Mouse (Mus musculus): ENCODE measurements around the gene Ash1l. TPM values are rescaled to one million over a fixed set of nuclear protein-coding genes. Genes with fewer than 3 reads are reported as not detected.

Gene Ash1l
- polyA plus RNA-seq, 1 experiment from 2014 or later: 15.2 TPM

DNA sequence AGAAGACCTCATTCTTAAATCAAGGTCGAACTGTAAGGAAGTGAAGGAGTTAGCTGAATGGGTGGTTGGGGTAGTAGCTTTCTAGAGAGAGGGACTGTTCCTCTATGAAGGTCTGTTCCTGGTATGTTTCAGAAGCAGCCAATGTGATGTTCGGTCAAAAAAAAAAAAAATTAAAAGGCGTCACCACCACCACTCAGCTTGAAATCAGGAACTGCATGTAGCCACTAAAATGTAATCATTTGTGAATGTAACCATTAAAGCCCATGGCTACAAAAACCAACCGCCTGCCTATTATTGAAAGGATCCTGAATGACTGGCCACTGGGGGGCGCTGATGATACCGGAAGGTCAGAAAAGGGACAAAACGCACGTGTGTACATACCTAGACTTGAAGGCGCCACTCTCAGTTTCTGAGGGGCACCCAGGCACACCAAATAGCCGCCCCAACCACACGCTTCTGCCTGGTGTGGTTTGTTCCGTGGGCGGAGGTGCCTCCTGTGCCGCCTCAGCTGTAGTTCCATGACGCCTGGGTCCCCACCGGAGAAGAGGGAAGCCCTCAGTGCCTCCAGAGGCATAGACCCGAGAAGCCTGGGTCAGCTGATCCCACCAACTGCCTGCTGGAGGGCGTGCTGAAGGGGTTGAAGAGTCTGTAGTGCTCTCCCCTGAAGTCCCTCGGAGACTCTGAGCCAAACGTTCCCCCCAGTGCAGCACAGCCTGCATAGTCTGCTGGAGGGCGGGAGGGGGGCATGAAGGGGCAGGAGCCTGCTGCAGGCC is 137.1 kb downstream of the Ash1l start:
- peak; percentile 83 for DNase-seq (ENCODE audit: extremely low spot score, low spot score)
- H3K9me3 ChIP-seq: no peaks in the 10 kb centered on the region
- H3K36me3 ChIP-seq (replicated peaks): peaks cover 34% of the 10 kb centered on the region
- H3K4me1 ChIP-seq: peaks cover 51% of the 10 kb centered on the region
- whole genome bisulfite sequencing: 33% methylated on average over 21 of the region's 21 CpGs
- peaks cover 45% of the 10 kb centered on the region for H3K27me3 ChIP-seq (ENCODE audit: poor library complexity, severe bottlenecking)
- H3K4me3 ChIP-seq: peak overlapping the region; percentile 71; the same call in 1 of the 2 replicates
- H3K27ac ChIP-seq: peak overlapping the region; percentile 75

DNA sequence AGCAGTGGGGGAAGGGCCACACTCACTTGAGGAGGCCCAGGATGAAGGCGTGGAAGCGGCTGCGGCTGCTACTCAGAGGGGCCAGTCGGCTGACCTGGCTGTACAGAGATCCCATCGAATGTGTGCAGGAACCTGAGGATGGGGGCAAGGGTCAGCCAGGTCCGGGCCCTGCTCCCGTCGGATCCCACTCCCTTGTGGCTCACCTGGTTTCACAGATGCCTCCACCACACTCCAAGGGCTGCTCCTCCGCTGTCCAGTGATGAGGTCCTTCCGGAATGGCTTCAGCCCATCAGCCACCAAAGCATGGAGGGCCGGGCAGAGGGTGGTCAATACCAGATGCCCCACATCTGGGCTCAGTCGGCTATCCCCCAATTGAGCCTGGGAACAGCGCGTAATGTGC is 138.6 kb downstream of the Ash1l start:
- Histone ChIP-seq H3K27me3 (ENCODE audit: poor library complexity, severe bottlenecking) (peaks cover 58% of the 10 kb centered on the region), H3K36me3 (replicated peaks) (peaks cover 38% of the 10 kb centered on the region), H3K4me1 (peaks cover 65% of the 10 kb centered on the region), H3K4me3 (peak overlapping the region; percentile 71), H3K27ac (0 out of 2 replicates have a peak overlapping the region, but pooled peaks have one; percentile 35), H3K9me3 (no peaks in the 10 kb centered on the region)
- no peak for DNase-seq (ENCODE audit: extremely low spot score, low spot score)
- WGBS: 62% methylated on average over 14 of the region's 14 CpGs

DNA sequence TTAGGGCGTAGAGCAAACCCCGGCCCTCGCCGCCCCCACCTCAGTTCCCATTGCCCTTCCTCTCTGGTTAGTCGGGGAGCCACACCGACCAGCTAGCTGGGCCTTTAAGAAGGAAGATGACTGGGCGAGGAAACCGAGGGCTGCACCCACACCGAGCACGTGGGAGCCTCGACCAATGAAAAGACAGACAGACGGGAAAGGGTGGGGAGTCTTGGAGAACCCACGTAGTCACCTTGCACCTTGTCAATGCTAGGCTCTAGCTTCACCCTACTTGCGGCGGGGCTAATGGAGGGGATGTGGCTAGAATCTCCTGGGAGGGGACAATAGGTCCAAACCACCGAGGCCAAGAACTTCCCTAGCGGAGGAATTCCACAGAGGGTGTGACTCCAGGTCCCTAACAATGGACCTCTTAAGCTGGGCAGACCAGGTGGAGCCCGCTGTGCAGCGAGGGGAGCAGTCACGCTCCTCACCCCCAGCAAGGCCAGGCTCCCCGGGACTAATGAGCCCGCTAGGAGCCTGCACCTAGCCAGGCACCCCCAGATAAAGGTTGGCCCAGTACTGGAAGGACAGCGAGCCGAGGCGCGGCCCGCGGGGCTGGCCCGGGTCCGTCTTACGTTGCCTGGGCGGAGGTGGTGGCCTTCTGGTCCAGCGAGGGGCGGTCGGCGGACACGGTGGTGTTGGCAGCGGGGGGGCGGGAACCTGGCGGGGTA is 139.6 kb downstream of the Ash1l start:
- H3K36me3 ChIP-seq (replicated peaks): peaks cover 38% of the 10 kb centered on the region
- peaks cover 67% of the 10 kb centered on the region for H3K4me1 ChIP-seq
- peak overlapping the region; percentile 71 for H3K4me3 ChIP-seq
- H3K27me3 ChIP-seq (ENCODE audit: poor library complexity, severe bottlenecking): peaks cover 68% of the 10 kb centered on the region
- H3K9me3 ChIP-seq: no peaks in the 10 kb centered on the region
- WGBS: under 1% methylated on average over 40 of the region's 40 CpGs
- DNase-seq (ENCODE audit: extremely low spot score, low spot score): peak; percentile 82
- H3K27ac ChIP-seq: peak overlapping the region; percentile 89

DNA sequence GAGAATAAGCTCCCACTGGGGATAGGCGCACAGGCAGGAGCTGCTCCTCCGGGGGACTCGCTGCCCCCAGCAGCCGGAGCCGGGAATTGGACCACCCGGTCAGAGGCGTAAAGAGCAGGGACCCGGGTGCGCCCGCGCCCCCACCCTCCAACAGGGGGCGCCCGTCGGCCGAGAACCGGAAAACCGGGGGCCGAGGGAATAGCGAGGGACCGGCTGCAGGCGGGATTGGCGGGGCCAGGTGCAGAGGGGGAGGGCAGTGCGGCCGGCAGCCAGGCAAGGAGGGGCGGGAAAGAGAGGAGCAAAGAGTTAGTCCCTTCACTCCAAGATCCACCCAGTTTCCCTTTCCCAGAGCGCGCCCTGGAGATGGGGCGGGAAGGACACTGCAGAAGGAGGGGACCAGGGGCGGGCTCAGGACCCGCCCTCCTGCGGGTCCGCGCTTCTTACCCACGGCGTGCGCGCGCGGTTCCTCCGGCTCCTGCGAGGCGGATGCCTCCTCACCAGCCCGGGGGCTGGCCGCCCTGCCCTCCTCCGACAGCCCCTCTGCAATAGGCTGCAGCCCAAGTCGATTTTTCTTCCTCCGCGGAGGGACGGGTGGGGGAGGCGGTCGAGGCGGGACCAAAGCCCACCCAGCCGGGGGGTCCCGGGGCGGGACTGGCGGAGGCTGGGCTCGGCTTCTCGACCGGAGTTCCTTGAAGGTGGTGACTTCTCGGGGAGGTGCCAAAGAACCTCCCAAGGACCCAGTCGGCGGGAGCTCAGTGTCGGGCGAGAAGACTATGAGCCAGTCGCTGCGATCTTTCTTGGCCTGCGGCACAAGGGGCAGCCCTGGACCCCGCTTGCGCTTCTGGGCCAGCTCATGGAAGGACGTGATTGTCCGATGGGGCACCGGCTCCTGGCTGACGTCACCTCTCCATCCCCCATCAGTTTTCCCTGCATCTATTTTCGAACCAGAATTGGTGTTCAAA is 140.6 kb downstream of the Ash1l start:
- Histone ChIP-seq H3K4me1 (peaks cover 67% of the 10 kb centered on the region), H3K27ac (peak overlapping the region; percentile 89), H3K36me3 (replicated peaks) (peaks cover 44% of the 10 kb centered on the region), H3K4me3 (peak overlapping the region; percentile 71), H3K9me3 (no peaks in the 10 kb centered on the region), H3K27me3 (ENCODE audit: poor library complexity, severe bottlenecking) (peaks cover 68% of the 10 kb centered on the region)
- WGBS: under 1% methylated on average over 72 of the region's 74 CpGs
- DNase-seq (ENCODE audit: extremely low spot score, low spot score): peak; percentile 84

DNA sequence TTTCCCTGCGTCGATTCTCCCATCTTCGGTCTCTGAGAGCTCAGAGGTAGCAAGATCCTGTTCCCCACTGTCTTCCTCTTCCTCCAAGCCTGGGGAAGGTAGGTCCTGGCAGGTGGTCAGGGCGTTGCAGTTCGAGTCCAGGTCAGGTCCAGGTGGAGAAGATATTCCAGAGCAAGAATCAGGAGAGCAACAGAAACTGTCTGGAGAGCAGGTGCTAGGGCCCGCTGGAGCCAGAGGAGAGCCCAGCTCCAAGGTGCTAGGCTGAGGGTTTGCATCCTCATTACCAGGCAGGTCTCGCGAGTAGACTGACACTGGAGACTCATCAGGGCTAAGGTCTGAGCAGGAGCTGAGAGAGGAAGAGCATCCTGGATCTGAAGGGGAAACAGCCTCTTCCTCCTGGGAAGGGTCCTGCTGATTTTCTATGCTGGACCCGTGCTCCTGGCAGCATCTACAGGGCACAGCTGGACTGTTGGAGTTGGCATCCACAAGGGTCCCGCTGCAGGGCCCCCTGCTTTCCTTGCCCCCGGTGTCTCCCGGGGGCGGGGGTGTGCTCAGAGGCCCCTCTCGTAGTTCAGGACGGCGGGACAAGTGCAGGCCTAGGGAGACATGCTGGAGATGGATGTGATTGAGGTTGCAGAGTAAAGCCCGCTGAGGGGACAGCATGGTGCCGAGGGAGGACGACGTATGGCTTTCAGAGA is 141.5 kb downstream of the Ash1l start:
- peaks cover 71% of the 10 kb centered on the region for H3K4me1 ChIP-seq
- H3K27ac ChIP-seq: peak overlapping the region; percentile 89
- peaks cover 68% of the 10 kb centered on the region for H3K27me3 ChIP-seq (ENCODE audit: poor library complexity, severe bottlenecking)
- H3K36me3 ChIP-seq (replicated peaks): peaks cover 48% of the 10 kb centered on the region
- H3K9me3 ChIP-seq: no peaks in the 10 kb centered on the region
- H3K4me3 ChIP-seq: peak overlapping the region; percentile 71
- peak; percentile 36 for DNase-seq (ENCODE audit: extremely low spot score, low spot score)
- 8% methylated on average over 20 of the region's 20 CpGs for WGBS

DNA sequence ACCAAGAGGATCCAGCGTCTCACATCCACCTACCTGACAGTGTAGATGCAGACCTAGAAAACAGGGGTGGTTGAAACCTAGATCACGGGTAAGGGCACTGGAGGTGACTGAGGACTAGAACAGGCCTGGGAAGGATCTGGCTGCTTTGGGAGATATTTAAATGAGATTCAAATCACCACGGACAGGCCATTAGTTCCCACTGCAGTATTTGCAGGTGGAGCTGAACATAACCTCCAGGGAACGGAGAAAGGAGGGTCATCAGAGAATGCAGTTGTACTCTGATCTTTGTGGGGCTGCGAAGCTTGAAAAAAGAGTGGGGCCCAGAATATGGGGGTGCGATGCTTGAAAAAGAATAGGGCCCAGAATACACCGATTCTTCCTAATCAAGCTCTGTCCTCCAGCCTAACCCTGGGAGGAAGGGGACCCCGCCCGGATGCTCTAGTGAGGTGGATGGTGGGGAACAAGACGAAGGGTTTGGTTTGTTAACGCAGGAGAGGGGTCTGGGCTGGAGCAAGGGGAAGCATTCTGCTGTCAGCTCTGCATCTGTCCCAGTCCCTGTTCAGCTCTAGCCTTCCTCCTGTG is 142.2 kb downstream of the Ash1l start:
- Histone ChIP-seq H3K4me3 (peak overlapping the region; percentile 71), H3K27ac (peak overlapping the region; percentile 89), H3K9me3 (no peaks in the 10 kb centered on the region), H3K4me1 (peaks cover 69% of the 10 kb centered on the region), H3K36me3 (replicated peaks) (peaks cover 54% of the 10 kb centered on the region), H3K27me3 (ENCODE audit: poor library complexity, severe bottlenecking) (peaks cover 67% of the 10 kb centered on the region)
- DNase-seq (ENCODE audit: extremely low spot score, low spot score): peak; percentile 23
- 15% methylated on average over 11 of the region's 11 CpGs for WGBS

DNA sequence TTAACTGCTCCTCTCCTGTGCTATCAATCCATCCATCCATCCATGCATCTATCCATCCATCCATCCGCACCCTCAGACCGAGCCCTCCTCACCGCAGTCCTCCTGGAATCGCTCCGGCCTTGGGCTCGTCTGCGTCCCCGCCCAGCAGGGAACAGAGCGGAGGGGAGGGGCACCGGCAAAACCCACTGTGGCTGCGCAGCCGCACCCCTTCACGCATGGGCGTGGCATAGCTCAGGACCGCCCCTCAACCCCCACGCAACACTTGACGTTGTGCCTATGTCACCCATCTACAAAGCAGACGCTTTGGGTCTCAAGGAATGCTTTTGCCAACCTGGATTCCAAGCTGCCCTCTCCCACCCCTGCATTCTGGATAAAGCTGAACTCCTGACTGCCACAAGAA is 142.8 kb downstream of the Ash1l start, which contains the start of gene Rusc1:
Gene Rusc1, minus strand, starts transcription at position 137 of the 400 bp plus-strand sequence.
- peak within 1 kb of the TSS; percentile 71 for H3K4me3 ChIP-seq
- no peaks in the 10 kb centered on the region for H3K9me3 ChIP-seq
- 2% methylated on average over 18 of the region's 18 CpGs for WGBS
- H3K4me1 ChIP-seq: peaks cover 66% of the 10 kb centered on the region
- peaks cover 62% of the 10 kb centered on the region for H3K27me3 ChIP-seq (ENCODE audit: poor library complexity, severe bottlenecking)
- peak within 1 kb of the TSS; percentile 89 for H3K27ac ChIP-seq
- H3K36me3 ChIP-seq (replicated peaks): peaks cover 57% of the 10 kb centered on the region
- peak; percentile 76 for DNase-seq (ENCODE audit: extremely low spot score, low spot score)

DNA sequence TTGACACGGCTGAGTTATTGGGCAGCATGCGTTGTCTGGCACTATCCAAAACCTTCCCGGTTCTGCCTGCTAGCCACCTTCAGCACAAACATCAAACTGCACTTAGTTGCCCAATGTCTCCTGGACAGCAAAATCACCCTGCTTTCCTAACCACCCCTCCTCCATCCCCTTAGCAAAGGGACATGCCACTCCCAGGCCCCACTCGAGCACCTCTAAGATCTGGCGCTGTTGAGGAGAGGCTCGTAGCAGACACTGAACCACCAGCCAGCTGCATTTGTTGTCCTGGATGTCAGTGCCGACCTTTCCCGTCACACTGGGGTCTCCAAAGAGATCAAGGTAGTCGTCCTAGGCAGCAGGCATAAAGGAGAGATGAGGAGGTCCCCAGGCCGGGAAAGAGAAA is 143.6 kb downstream of the Ash1l start:
- Histone ChIP-seq H3K36me3 (replicated peaks) (peaks cover 60% of the 10 kb centered on the region), H3K27me3 (ENCODE audit: poor library complexity, severe bottlenecking) (peaks cover 53% of the 10 kb centered on the region), H3K4me1 (peaks cover 64% of the 10 kb centered on the region), H3K4me3 (no peak overlapping the region; the same call in 1 of the 2 replicates), H3K9me3 (no peaks in the 10 kb centered on the region), H3K27ac (no peak overlapping the region)
- no peak for DNase-seq (ENCODE audit: extremely low spot score, low spot score)
- 88% methylated on average over 10 of the region's 10 CpGs for WGBS

DNA sequence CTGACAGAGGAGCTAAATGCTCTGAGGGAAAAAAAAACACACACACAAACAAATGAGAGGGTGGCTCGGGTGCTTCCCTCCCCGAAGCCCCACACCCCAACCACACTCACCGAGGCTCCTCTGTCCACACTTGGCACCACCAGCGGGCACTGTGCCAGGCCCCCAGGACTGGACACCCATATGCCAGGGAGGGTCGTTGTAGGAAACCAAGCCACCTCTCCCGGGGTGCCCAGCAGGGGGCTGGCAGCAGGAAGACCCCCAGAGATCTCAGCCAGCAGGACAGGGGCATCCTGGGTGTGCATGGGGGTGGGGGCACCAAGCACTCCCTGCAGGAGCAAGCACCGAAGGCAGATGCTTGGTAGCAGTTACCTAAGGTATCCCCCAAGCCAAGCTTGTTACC is 150.4 kb downstream of the Ash1l start, which contains the start of gene Gm43738:
Gene Gm43738, minus strand, starts transcription at position 289 of the 400 bp plus-strand sequence.
- WGBS: 64% methylated on average over 7 of the region's 7 CpGs
- H3K36me3 ChIP-seq (replicated peaks): peaks cover 50% of the 10 kb centered on the region
- H3K4me1 ChIP-seq: peaks cover 45% of the 10 kb centered on the region
- peak within 1 kb of the TSS; percentile 91 for H3K27ac ChIP-seq
- DNase-seq (ENCODE audit: extremely low spot score, low spot score): no peak
- H3K9me3 ChIP-seq: no peaks in the 10 kb centered on the region
- no peaks in the 10 kb centered on the region for H3K27me3 ChIP-seq (ENCODE audit: poor library complexity, severe bottlenecking)
- peak within 1 kb of the TSS; percentile 87 for H3K4me3 ChIP-seq

DNA sequence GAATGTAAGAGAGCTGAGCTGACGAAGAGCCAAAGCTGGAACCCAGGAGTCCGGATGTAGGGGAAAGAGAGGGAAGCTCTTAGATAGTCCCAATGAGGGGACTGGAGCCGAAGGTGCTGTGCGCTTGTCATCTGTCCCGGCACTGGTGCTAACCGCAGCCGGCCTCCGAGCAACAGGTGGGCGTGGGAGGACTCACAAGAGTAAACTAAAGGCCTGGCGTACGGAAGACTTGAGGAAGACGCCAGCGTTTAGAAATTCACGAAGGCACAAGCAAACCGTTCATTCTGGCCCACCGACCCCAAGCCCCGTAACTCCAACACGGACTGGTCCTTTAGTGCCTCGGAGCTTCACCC is 151.0 kb downstream of the Ash1l start:
- peak overlapping the region; percentile 87 for H3K4me3 ChIP-seq
- H3K36me3 ChIP-seq (replicated peaks): peaks cover 44% of the 10 kb centered on the region
- no peak for DNase-seq (ENCODE audit: extremely low spot score, low spot score)
- peaks cover 43% of the 10 kb centered on the region for H3K4me1 ChIP-seq
- no peaks in the 10 kb centered on the region for H3K9me3 ChIP-seq
- peak overlapping the region; percentile 91 for H3K27ac ChIP-seq
- under 1% methylated on average over 19 of the region's 19 CpGs for WGBS
- no peaks in the 10 kb centered on the region for H3K27me3 ChIP-seq (ENCODE audit: poor library complexity, severe bottlenecking)

DNA sequence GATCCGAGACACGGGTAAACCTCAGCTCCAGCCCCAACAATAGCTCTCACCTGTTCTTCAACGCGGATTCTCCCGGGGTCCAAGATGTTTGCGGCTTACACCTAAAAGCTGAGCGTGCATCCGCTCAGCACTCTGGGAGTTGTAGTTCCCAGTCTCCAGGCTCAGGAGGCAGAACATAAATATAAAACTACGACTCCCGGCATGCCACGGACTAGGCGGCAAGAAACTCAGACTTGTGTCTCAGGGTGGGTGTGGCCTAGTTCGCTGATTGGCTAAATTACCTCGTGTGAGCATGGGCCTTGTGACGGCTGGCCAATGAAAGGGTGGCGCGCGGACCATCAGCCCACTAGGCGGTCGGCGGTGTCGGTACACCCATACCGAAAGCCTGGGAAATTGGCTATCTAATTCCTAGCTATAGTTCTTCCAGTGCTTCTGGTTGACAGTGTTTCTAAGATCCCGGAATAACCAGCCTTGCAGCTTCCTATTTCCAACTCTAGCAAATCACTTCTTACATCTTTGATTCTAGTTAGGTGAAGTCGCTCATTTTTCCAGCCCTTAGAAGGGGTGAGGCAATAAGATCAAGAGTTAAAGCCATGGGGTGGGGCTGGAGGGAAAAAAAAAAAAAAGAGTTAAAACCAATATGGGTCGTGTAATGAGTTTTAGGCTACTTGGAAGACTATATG is 151.5 kb downstream of the Ash1l start, which contains the start of gene Fdps:
Gene Fdps, minus strand, starts transcription at position 148 of the 683 bp plus-strand sequence.
- Histone ChIP-seq H3K36me3 (replicated peaks) (peaks cover 39% of the 10 kb centered on the region), H3K4me1 (peaks cover 41% of the 10 kb centered on the region), H3K27me3 (ENCODE audit: poor library complexity, severe bottlenecking) (no peaks in the 10 kb centered on the region), H3K27ac (peak within 1 kb of the TSS; percentile 91), H3K9me3 (no peaks in the 10 kb centered on the region), H3K4me3 (peak within 1 kb of the TSS; percentile 87)
- peak; percentile 95 for DNase-seq (ENCODE audit: extremely low spot score, low spot score)
- under 1% methylated on average over 26 of the region's 26 CpGs for WGBS
